Mouse (Mus musculus) thymus, adult 2 months (tissue): ENCODE results near the gene Slco3a1.

ENCODE experiments used
- CTCF ChIP-seq: fragments of 200-500 bp; IDR thresholded peaks from 2 replicates; pipeline ENCODE4 v1.5.1; 2012; ENCODE audit warnings: mild to moderate bottlenecking, control low read depth, low read length, moderate library complexity, borderline replicate concordance; ENCODE audit not compliant: control insufficient read depth, poor library complexity, insufficient read depth; ENCODE audit errors: extremely low read depth
- POLR2A ChIP-seq: fragments of 200-500 bp; IDR thresholded peaks from 2 replicates; pipeline ENCODE4 v1.6.1; 2012; ENCODE audit warnings: mild to moderate bottlenecking, low read length, control low read depth, moderate library complexity; ENCODE audit not compliant: control insufficient read depth, poor library complexity, insufficient read depth; ENCODE audit errors: extremely low read depth

- no peak for TF ChIP-seq CTCF
- no peak for TF ChIP-seq POLR2A
Observed at GRCm38 (mm10) chr7:74523086-74523485, 31.5 kb downstream of the Slco3a1 start.
